Mouse (Mus musculus): ENCODE data around the gene Olfr876. TPM values are rescaled to one million over a fixed set of nuclear protein-coding genes. Genes with fewer than 3 reads are reported as not detected.
"Not testable (repeated sequence)": the region's sequence is repeated elsewhere in the genome, so short reads cannot be mapped to it uniquely, and the experiment has no call there.

Olfr876 gene
- polyA plus RNA-seq (2014; fragmentation: Nextera tagmentation; extraction: Ambion mirVana): not detected in 2 replicates

- no peaks in the 10 kb centered on the region for H3K36me3 ChIP-seq (replicated peaks; ENCODE audit: control insufficient read depth, insufficient read depth)
- H3K4me3 ChIP-seq (replicated peaks; ENCODE audit: low read length): no peak within 1 kb of the TSS
- no peak within 1 kb of the TSS for H3K27ac ChIP-seq
- no peaks in the 10 kb centered on the region for H3K4me1 ChIP-seq (replicated peaks; ENCODE audit: control insufficient read depth, insufficient read depth, low read length)
- ATAC-seq (ENCODE audit: low FRiP score) (no peak), DNase-seq (ENCODE audit: low spot score) (no peak)
- H3K9ac ChIP-seq: no peak within 1 kb of the TSS
- no peaks in the 10 kb centered on the region for H3K9me3 ChIP-seq (ENCODE audit: control insufficient read depth, low read length)
- no peak within 1 kb of the TSS for H3K4me2 ChIP-seq (replicated peaks)
- H3K27me3 ChIP-seq (ENCODE audit: control insufficient read depth, insufficient read depth, low read length): no peaks in the 10 kb centered on the region
Measured at GRCm38 (mm10) chr9:37802731-37803130, at the start of gene Olfr876. Gene Olfr876 (plus strand): TSS chr9:37803031.

GRCm38 (mm10) chr9:37761728-37762127 is 41.1 kb upstream of the Olfr876 start:
- no peak overlapping the region for H3K9ac ChIP-seq
- no peaks in the 10 kb centered on the region for H3K27me3 ChIP-seq (ENCODE audit: control insufficient read depth, insufficient read depth, low read length)
- DNase-seq (ENCODE audit: low spot score) (no peak), ATAC-seq (ENCODE audit: low FRiP score) (0 out of 2 replicates have a peak, but pooled peaks have one; percentile 17)
- H3K9me3 ChIP-seq (ENCODE audit: control insufficient read depth, low read length): no peaks in the 10 kb centered on the region
- WGBS: 80% methylated on average over 2 of the region's 2 CpGs
- H3K36me3 ChIP-seq (replicated peaks; ENCODE audit: control insufficient read depth, insufficient read depth): no peaks in the 10 kb centered on the region
- H3K27ac ChIP-seq: no peak overlapping the region
- H3K4me2 ChIP-seq (replicated peaks): no peak overlapping the region
- no peaks in the 10 kb centered on the region for H3K4me1 ChIP-seq (replicated peaks; ENCODE audit: control insufficient read depth, insufficient read depth, low read length)
- H3K4me3 ChIP-seq (replicated peaks; ENCODE audit: low read length): no peak overlapping the region

- no peak overlapping the region for H3K4me3 ChIP-seq (replicated peaks; ENCODE audit: low read length)
- no peaks in the 10 kb centered on the region for H3K27me3 ChIP-seq (ENCODE audit: control insufficient read depth, insufficient read depth, low read length)
- 61% methylated on average over 2 of the region's 2 CpGs for WGBS
- no peak for ATAC-seq (ENCODE audit: low FRiP score)
- H3K36me3 ChIP-seq (replicated peaks; ENCODE audit: control insufficient read depth, insufficient read depth): no peaks in the 10 kb centered on the region
- no peak overlapping the region for H3K9ac ChIP-seq
- no peak overlapping the region for H3K4me2 ChIP-seq (replicated peaks)
- H3K9me3 ChIP-seq (ENCODE audit: control insufficient read depth, low read length): no peaks in the 10 kb centered on the region
- DNase-seq (ENCODE audit: low spot score): no peak
- no peaks in the 10 kb centered on the region for H3K4me1 ChIP-seq (replicated peaks; ENCODE audit: control insufficient read depth, insufficient read depth, low read length)
- H3K27ac ChIP-seq: no peak overlapping the region
Measured at GRCm38 (mm10) chr9:37762541-37762940, 40.3 kb upstream of the Olfr876 start.

GRCm38 (mm10) chr9:37770661-37771060 is 32.2 kb upstream of the Olfr876 start:
- Histone ChIP-seq H3K4me3 (replicated peaks; ENCODE audit: low read length) (no peak overlapping the region), H3K4me2 (replicated peaks) (no peak overlapping the region), H3K36me3 (replicated peaks; ENCODE audit: control insufficient read depth, insufficient read depth) (no peaks in the 10 kb centered on the region), H3K27ac (no peak overlapping the region), H3K9me3 (ENCODE audit: control insufficient read depth, low read length) (no peaks in the 10 kb centered on the region), H3K27me3 (ENCODE audit: control insufficient read depth, insufficient read depth, low read length) (no peaks in the 10 kb centered on the region), H3K4me1 (replicated peaks; ENCODE audit: control insufficient read depth, insufficient read depth, low read length) (no peaks in the 10 kb centered on the region), H3K9ac (no peak overlapping the region)
- WGBS: 80% methylated on average over 2 of the region's 2 CpGs
- ATAC-seq (ENCODE audit: low FRiP score): no peak
- DNase-seq (ENCODE audit: low spot score): no peak

- no peaks in the 10 kb centered on the region for H3K9me3 ChIP-seq (ENCODE audit: control insufficient read depth, low read length)
- H3K27ac ChIP-seq: no peak within 1 kb of the TSS
- no peak within 1 kb of the TSS for H3K4me2 ChIP-seq (replicated peaks)
- H3K4me3 ChIP-seq (replicated peaks; ENCODE audit: low read length): no peak within 1 kb of the TSS
- H3K36me3 ChIP-seq (replicated peaks; ENCODE audit: control insufficient read depth, insufficient read depth): no peaks in the 10 kb centered on the region
- no peak for DNase-seq (ENCODE audit: low spot score)
- WGBS: 45% methylated on average over 2 of the region's 2 CpGs
- no peaks in the 10 kb centered on the region for H3K4me1 ChIP-seq (replicated peaks; ENCODE audit: control insufficient read depth, insufficient read depth, low read length)
- H3K27me3 ChIP-seq (ENCODE audit: control insufficient read depth, insufficient read depth, low read length): no peaks in the 10 kb centered on the region
- ATAC-seq (ENCODE audit: low FRiP score): no peak
- H3K9ac ChIP-seq: no peak within 1 kb of the TSS
Measured at GRCm38 (mm10) chr9:37771759-37772158, 31.1 kb upstream of the Olfr876 start, which contains the start of gene Olfr875. Gene Olfr875 (plus strand): TSS chr9:37771857.

- peak overlapping the region; percentile 54; the same call in 1 of the 2 replicates for H3K9ac ChIP-seq
- peak overlapping the region; percentile 68 for H3K27ac ChIP-seq
- peak; percentile 94 for ATAC-seq (ENCODE audit: low FRiP score)
- peak; percentile 43 for DNase-seq (ENCODE audit: low spot score)
- H3K4me2 ChIP-seq (replicated peaks): peak overlapping the region; percentile 56
- H3K4me3 ChIP-seq (replicated peaks; ENCODE audit: low read length): peak overlapping the region; percentile 27
- H3K4me1 ChIP-seq (replicated peaks; ENCODE audit: control insufficient read depth, insufficient read depth, low read length): peaks cover 7% of the 10 kb centered on the region; the same call in 1 of the 2 replicates
- under 1% methylated on average over 7 of the region's 7 CpGs for WGBS
- no peaks in the 10 kb centered on the region for H3K36me3 ChIP-seq (replicated peaks; ENCODE audit: control insufficient read depth, insufficient read depth)
- no peaks in the 10 kb centered on the region for H3K27me3 ChIP-seq (ENCODE audit: control insufficient read depth, insufficient read depth, low read length)
- H3K9me3 ChIP-seq (ENCODE audit: control insufficient read depth, low read length): no peaks in the 10 kb centered on the region
Measured at GRCm38 (mm10) chr9:37782766-37783260, 20.0 kb upstream of the Olfr876 start.

GRCm38 (mm10) chr9:37783394-37784387 is 19.1 kb upstream of the Olfr876 start:
- not testable (repeated sequence) for H3K9ac ChIP-seq; H3K4me3 ChIP-seq (replicated peaks; ENCODE audit: low read length); H3K36me3 ChIP-seq (replicated peaks; ENCODE audit: control insufficient read depth, insufficient read depth); H3K27me3 ChIP-seq (ENCODE audit: control insufficient read depth, insufficient read depth, low read length); DNase-seq (ENCODE audit: low spot score); H3K9me3 ChIP-seq (ENCODE audit: control insufficient read depth, low read length); H3K4me1 ChIP-seq (replicated peaks; ENCODE audit: control insufficient read depth, insufficient read depth, low read length)
- Histone ChIP-seq H3K4me2 (replicated peaks) (peak overlapping the region; percentile 56), H3K27ac (peak overlapping the region; percentile 68; the same call in 1 of the 2 replicates)
- 58% methylated on average over 11 of the region's 15 CpGs for WGBS
- ATAC-seq (ENCODE audit: low FRiP score): peak; percentile 39; the same call in 1 of the 2 replicates

- DNase-seq (ENCODE audit: low spot score) (no peak), ATAC-seq (ENCODE audit: low FRiP score) (no peak)
- no peak overlapping the region for H3K27ac ChIP-seq
- H3K9ac ChIP-seq: no peak overlapping the region
- no peak overlapping the region for H3K4me2 ChIP-seq (replicated peaks)
- H3K27me3 ChIP-seq (ENCODE audit: control insufficient read depth, insufficient read depth, low read length): no peaks in the 10 kb centered on the region
- H3K9me3 ChIP-seq (ENCODE audit: control insufficient read depth, low read length): no peaks in the 10 kb centered on the region
- H3K4me3 ChIP-seq (replicated peaks; ENCODE audit: low read length): no peak overlapping the region
- H3K4me1 ChIP-seq (replicated peaks; ENCODE audit: control insufficient read depth, insufficient read depth, low read length): peaks cover 7% of the 10 kb centered on the region; the same call in 1 of the 2 replicates
- WGBS: 83% methylated on average over 2 of the region's 2 CpGs
- H3K36me3 ChIP-seq (replicated peaks; ENCODE audit: control insufficient read depth, insufficient read depth): no peaks in the 10 kb centered on the region
Measured at GRCm38 (mm10) chr9:37786411-37786810, 16.4 kb upstream of the Olfr876 start.

- Histone ChIP-seq H3K36me3 (replicated peaks; ENCODE audit: control insufficient read depth, insufficient read depth) (no peaks in the 10 kb centered on the region), H3K27ac (no peak overlapping the region), H3K4me2 (replicated peaks) (no peak overlapping the region), H3K9me3 (ENCODE audit: control insufficient read depth, low read length) (no peaks in the 10 kb centered on the region), H3K9ac (no peak overlapping the region), H3K27me3 (ENCODE audit: control insufficient read depth, insufficient read depth, low read length) (no peaks in the 10 kb centered on the region), H3K4me1 (replicated peaks; ENCODE audit: control insufficient read depth, insufficient read depth, low read length) (no peaks in the 10 kb centered on the region), H3K4me3 (replicated peaks; ENCODE audit: low read length) (no peak overlapping the region)
- DNase-seq (ENCODE audit: low spot score): no peak
- ATAC-seq (ENCODE audit: low FRiP score): no peak
- 84% methylated on average over 4 of the region's 4 CpGs for WGBS
Measured at GRCm38 (mm10) chr9:37802055-37802454, 776 bp upstream of the Olfr876 start.

All from hindbrain, embryonic 14.5 days (tissue).